Mouse (Mus musculus) brain, embryonic 18.5 days (tissue): ENCODE measurements around the gene Uaca.
"Not testable (repeated sequence)": the region's sequence is repeated elsewhere in the genome, so short reads cannot be mapped to it uniquely, and the experiment has no call there.

Experiments
- DNase-seq: peaks from one replicate; pipeline ENCODE4 v3.0.0-alpha.2; 2012; ENCODE audit warnings: low read depth, low spot score

The Uaca gene

GRCm38 (mm10) chr9:60794841-60795351 is 554 bp downstream of the Uaca start:
- DNase-seq = no peak

- no peak for DNase-seq
Measured at GRCm38 (mm10) chr9:60796076-60796475, 1.7 kb downstream of the Uaca start.

GRCm38 (mm10) chr9:60797126-60797525 is 2.8 kb downstream of the Uaca start:
- no peak for DNase-seq

GRCm38 (mm10) chr9:60799061-60799460 is 4.7 kb downstream of the Uaca start:
- no peak for DNase-seq

- DNase-seq = no peak
Measured at GRCm38 (mm10) chr9:60800663-60801382, 6.5 kb downstream of the Uaca start.

GRCm38 (mm10) chr9:60801746-60802145 is 7.4 kb downstream of the Uaca start:
- DNase-seq = no peak

- DNase-seq = no peak
Measured at GRCm38 (mm10) chr9:60802341-60802740, 8.0 kb downstream of the Uaca start.

- DNase-seq = no peak
Measured at GRCm38 (mm10) chr9:60806021-60806420, 11.7 kb downstream of the Uaca start.

- DNase-seq = no peak
Measured at GRCm38 (mm10) chr9:60807996-60808395, 13.7 kb downstream of the Uaca start.

GRCm38 (mm10) chr9:60813139-60813880 is 19.0 kb downstream of the Uaca start:
- no peak for DNase-seq

- no peak for DNase-seq
Measured at GRCm38 (mm10) chr9:60815502-60815901, 21.2 kb downstream of the Uaca start.

- DNase-seq = no peak
Measured at GRCm38 (mm10) chr9:60817585-60817984, 23.2 kb downstream of the Uaca start.

- DNase-seq = not testable (repeated sequence)
Measured at GRCm38 (mm10) chr9:60818582-60818981, 24.2 kb downstream of the Uaca start.

- DNase-seq = no peak
Measured at GRCm38 (mm10) chr9:60819340-60819739, 25.0 kb downstream of the Uaca start.

- no peak for DNase-seq
Measured at GRCm38 (mm10) chr9:60821501-60821900, 27.2 kb downstream of the Uaca start.

GRCm38 (mm10) chr9:60822681-60823080 is 28.3 kb downstream of the Uaca start:
- DNase-seq = no peak

GRCm38 (mm10) chr9:60825506-60825905 is 31.2 kb downstream of the Uaca start:
- DNase-seq = no peak

- DNase-seq = no peak
Measured at GRCm38 (mm10) chr9:60826759-60827158, 32.4 kb downstream of the Uaca start.

GRCm38 (mm10) chr9:60828196-60828595 is 33.9 kb downstream of the Uaca start:
- no peak for DNase-seq

GRCm38 (mm10) chr9:60829610-60830009 is 35.3 kb downstream of the Uaca start:
- DNase-seq = no peak

GRCm38 (mm10) chr9:60830079-60830478 is 35.7 kb downstream of the Uaca start:
- DNase-seq = no peak

- DNase-seq = no peak
Measured at GRCm38 (mm10) chr9:60832233-60832632, 37.9 kb downstream of the Uaca start.

GRCm38 (mm10) chr9:60836151-60836550 is 41.8 kb downstream of the Uaca start:
- DNase-seq = no peak
